Mouse (Mus musculus) stomach, postnatal 0 days (tissue): ENCODE measurements around the gene Foxk1.

ENCODE experiments used
- CTCF ChIP-seq: IDR thresholded peaks from 2 replicates; pipeline ENCODE4 v1.5.1; 2016; ENCODE audit warnings: antibody characterized with exemption, low read depth, mild to moderate bottlenecking, moderate library complexity
- EP300 ChIP-seq: optimal IDR thresholded peaks from 2 replicates; pipeline ENCODE3; 2016; ENCODE audit warnings: antibody characterized with exemption

GRCm38 (mm10) chr5:142401641-142402625 is 636 bp downstream of the Foxk1 start:
- peak; percentile 22; the same call in 1 of the 2 replicates for TF ChIP-seq CTCF
- TF ChIP-seq EP300, result no peak
